Mouse (Mus musculus) testis, adult 2 months (tissue): ENCODE measurements around the gene Tjp1. TPM values are rescaled to one million over a fixed set of nuclear protein-coding genes. Genes with fewer than 3 reads are reported as not detected.

Source experiments
- H3K27ac ChIP-seq: fragments of 200-500 bp; 2 replicates; pipeline ENCODE4 v1.5.1; 2012; ENCODE audit warnings: low read depth, low read length; ENCODE audit not compliant: control insufficient read depth, insufficient read depth
- H3K27me3 ChIP-seq: fragments of 200-500 bp; 2 replicates; pipeline ENCODE4 v1.6.1; 2012; ENCODE audit warnings: mild to moderate bottlenecking, low read length, moderate library complexity; ENCODE audit not compliant: control insufficient read depth, insufficient read depth
- H3K36me3 ChIP-seq: fragments of 200-500 bp; 2 replicates; pipeline ENCODE4 v1.6.1; 2012; ENCODE audit warnings: mild to moderate bottlenecking, low read length; ENCODE audit not compliant: control insufficient read depth, insufficient read depth
- H3K4me1 ChIP-seq: fragments of 200-500 bp; 2 replicates; pipeline ENCODE4 v1.6.1; 2012; ENCODE audit warnings: low read length; ENCODE audit not compliant: control insufficient read depth, insufficient read depth
- H3K4me3 ChIP-seq: fragments of 200-500 bp; 2 replicates; pipeline ENCODE4 v1.5.1; 2012; ENCODE audit warnings: low read depth, mild to moderate bottlenecking, low read length, moderate library complexity, mixed read lengths; ENCODE audit not compliant: control insufficient read depth
- CTCF ChIP-seq: fragments of 200-500 bp; IDR thresholded peaks from 2 replicates; pipeline ENCODE4 v1.5.1; 2012; ENCODE audit warnings: low read depth, mild to moderate bottlenecking, inconsistent platforms, low read length, moderate library complexity; ENCODE audit not compliant: control insufficient read depth, insufficient read depth, insufficient replicate concordance
- POLR2A ChIP-seq: fragments of 200-500 bp; IDR thresholded peaks from 2 replicates; pipeline ENCODE4 v1.6.1; 2012; ENCODE audit warnings: low read depth, mild to moderate bottlenecking, inconsistent platforms, low read length, moderate library complexity; ENCODE audit not compliant: control insufficient read depth
- polyA plus RNA-seq: library from polyadenylated mRNA; depleted of rRNA; stranded (reverse); fragments of >200 nt; gene quantifications from 2 replicates; pipeline ENCODE4 v1.2.3, GENCODE M21; 2012

The Tjp1 gene
- polyA plus RNA-seq, 1 experiment, result 29.3 TPM

- Histone ChIP-seq H3K4me1 (peaks cover 4% of the 10 kb centered on the region; the same call in 1 of the 2 replicates), H3K27ac (no peak overlapping the region), H3K4me3 (no peak overlapping the region), H3K27me3 (no peaks in the 10 kb centered on the region), H3K36me3 (no peaks in the 10 kb centered on the region)
- no peak for TF ChIP-seq CTCF
- no peak for TF ChIP-seq POLR2A
Observed at GRCm38 (mm10) chr7:65467306-65468021, 60.1 kb downstream of the Tjp1 start.

GRCm38 (mm10) chr7:65466137-65466536, 61.4 kb downstream of the Tjp1 start:
- H3K27ac ChIP-seq, result no peak overlapping the region
- H3K27me3 ChIP-seq, result no peaks in the 10 kb centered on the region
- TF ChIP-seq POLR2A, result no peak
- no peak for TF ChIP-seq CTCF
- no peaks in the 10 kb centered on the region for H3K36me3 ChIP-seq
- peaks cover 4% of the 10 kb centered on the region; the same call in 1 of the 2 replicates for H3K4me1 ChIP-seq
- H3K4me3 ChIP-seq, result no peak overlapping the region

- TF ChIP-seq CTCF, result no peak
Observed at GRCm38 (mm10) chr7:65464518-65465037, 63.0 kb downstream of the Tjp1 start.

GRCm38 (mm10) chr7:65463438-65463837, 64.1 kb downstream of the Tjp1 start:
- Histone ChIP-seq H3K36me3 (no peaks in the 10 kb centered on the region), H3K27me3 (no peaks in the 10 kb centered on the region)
- TF ChIP-seq POLR2A (no peak), CTCF (no peak)

More at GRCm38 (mm10) chr7:65464518-65465037, 63.0 kb downstream of the Tjp1 start:
- H3K27me3 ChIP-seq, result no peaks in the 10 kb centered on the region
- H3K36me3 ChIP-seq, result no peaks in the 10 kb centered on the region
- H3K4me1 ChIP-seq, result peaks cover 4% of the 10 kb centered on the region; the same call in 1 of the 2 replicates
- H3K4me3 ChIP-seq, result no peak overlapping the region
- H3K27ac ChIP-seq, result no peak overlapping the region

GRCm38 (mm10) chr7:65461412-65461811, 66.2 kb downstream of the Tjp1 start:
- TF ChIP-seq CTCF (no peak), POLR2A (no peak)
- H3K27ac ChIP-seq, result no peak overlapping the region
- H3K4me1 ChIP-seq, result peaks cover 3% of the 10 kb centered on the region; the same call in 1 of the 2 replicates
- H3K27me3 ChIP-seq, result no peaks in the 10 kb centered on the region
- H3K4me3 ChIP-seq, result no peak overlapping the region
- H3K36me3 ChIP-seq, result no peaks in the 10 kb centered on the region

More at GRCm38 (mm10) chr7:65463438-65463837, 64.1 kb downstream of the Tjp1 start:
- Histone ChIP-seq H3K4me1 (peaks cover 4% of the 10 kb centered on the region; the same call in 1 of the 2 replicates), H3K4me3 (no peak overlapping the region), H3K27ac (no peak overlapping the region)

GRCm38 (mm10) chr7:65460196-65460595, 67.4 kb downstream of the Tjp1 start:
- Histone ChIP-seq H3K4me1 (no peaks in the 10 kb centered on the region), H3K27ac (no peak overlapping the region), H3K36me3 (no peaks in the 10 kb centered on the region), H3K4me3 (no peak overlapping the region), H3K27me3 (no peaks in the 10 kb centered on the region)
- TF ChIP-seq POLR2A (no peak), CTCF (no peak)

GRCm38 (mm10) chr7:65456031-65456430, 71.5 kb downstream of the Tjp1 start:
- Histone ChIP-seq H3K36me3 (no peaks in the 10 kb centered on the region), H3K4me3 (no peak overlapping the region), H3K4me1 (no peaks in the 10 kb centered on the region), H3K27me3 (no peaks in the 10 kb centered on the region), H3K27ac (no peak overlapping the region)
- TF ChIP-seq POLR2A (no peak), CTCF (no peak)

GRCm38 (mm10) chr7:65455208-65455607, 72.4 kb downstream of the Tjp1 start:
- Histone ChIP-seq H3K4me3 (no peak overlapping the region), H3K4me1 (no peaks in the 10 kb centered on the region), H3K27ac (no peak overlapping the region), H3K27me3 (no peaks in the 10 kb centered on the region), H3K36me3 (no peaks in the 10 kb centered on the region)
- no peak for TF ChIP-seq CTCF
- no peak for TF ChIP-seq POLR2A
